Mouse (Mus musculus) E14TG2a.4 (cell line): ENCODE data around the gene Phactr2.

Source experiments
- CTCF ChIP-seq: conservative IDR thresholded peaks from 2 replicates; pipeline ENCODE4 v1.5.1; 2014; ENCODE audit warnings: low read length
- NANOG ChIP-seq: IDR thresholded peaks from 2 replicates; pipeline ENCODE4 v1.6.1; 2014; ENCODE audit warnings: borderline replicate concordance, low read length, mixed read lengths
- POU5F1 ChIP-seq: IDR thresholded peaks from 2 replicates; pipeline ENCODE4 v1.6.1; 2014; ENCODE audit warnings: low read length, borderline replicate concordance

- TF ChIP-seq CTCF (no peak), POU5F1 (no peak), NANOG (no peak)
Measured at GRCm38 (mm10) chr10:13335347-13335746, 138.9 kb downstream of the Phactr2 start.
